Mouse (Mus musculus): ENCODE results near the gene Atp6ap2. TPM values are rescaled to one million over a fixed set of nuclear protein-coding genes. Genes with fewer than 3 reads are reported as not detected.
"Not testable (repeated sequence)": the region's sequence is repeated elsewhere in the genome, so short reads cannot be mapped to it uniquely, and the experiment has no call there.

The Atp6ap2 gene
- polyA plus RNA-seq, 1 experiment from 2014 or later: 172 TPM

- no peaks in the 10 kb centered on the region for H3K9me3 ChIP-seq
- H3K27ac ChIP-seq (replicated peaks): no peak overlapping the region
- 74% methylated on average over 2 of the region's 2 CpGs for WGBS
- H3K36me3 ChIP-seq: peaks cover 37% of the 10 kb centered on the region
- no peaks in the 10 kb centered on the region for H3K4me1 ChIP-seq (replicated peaks)
- H3K4me3 ChIP-seq: no peak overlapping the region
- H3K27me3 ChIP-seq: no peaks in the 10 kb centered on the region
- no peak overlapping the region for H3K4me2 ChIP-seq
- no peak overlapping the region for H3K9ac ChIP-seq
- no peak for ATAC-seq (ENCODE audit: low read depth)
These were observed 23.6 kb downstream of the Atp6ap2 start for GRCm38 (mm10) chrX:12611211-12611610.

GRCm38 (mm10) chrX:12612360-12612759 lies 24.8 kb downstream of the Atp6ap2 start:
- not testable (repeated sequence) for H3K27ac ChIP-seq (replicated peaks); H3K4me1 ChIP-seq (replicated peaks); ATAC-seq (ENCODE audit: low read depth); H3K4me2 ChIP-seq; H3K4me3 ChIP-seq; H3K27me3 ChIP-seq; H3K9me3 ChIP-seq; H3K9ac ChIP-seq
- WGBS: 86% methylated on average over 1 of the region's 1 CpGs
- H3K36me3 ChIP-seq: peaks cover 37% of the 10 kb centered on the region

GRCm38 (mm10) chrX:12625131-12625530 lies 37.5 kb downstream of the Atp6ap2 start:
- Histone ChIP-seq H3K36me3 (no peaks in the 10 kb centered on the region), H3K4me3 (no peak overlapping the region), H3K4me1 (replicated peaks) (no peaks in the 10 kb centered on the region), H3K27ac (replicated peaks) (no peak overlapping the region), H3K27me3 (no peaks in the 10 kb centered on the region), H3K9ac (no peak overlapping the region), H3K4me2 (no peak overlapping the region), H3K9me3 (no peaks in the 10 kb centered on the region)
- 74% methylated on average over 4 of the region's 4 CpGs for WGBS
- ATAC-seq (ENCODE audit: low read depth): no peak

GRCm38 (mm10) chrX:12644976-12645375 lies 57.4 kb downstream of the Atp6ap2 start:
- no peaks in the 10 kb centered on the region for H3K27me3 ChIP-seq
- H3K36me3 ChIP-seq: peaks cover 3% of the 10 kb centered on the region; the same call in 1 of the 2 replicates
- H3K4me2 ChIP-seq: no peak overlapping the region
- no peak overlapping the region for H3K9ac ChIP-seq
- no peaks in the 10 kb centered on the region for H3K9me3 ChIP-seq
- no peak overlapping the region for H3K27ac ChIP-seq (replicated peaks)
- ATAC-seq (ENCODE audit: low read depth): no peak
- 0 out of 2 replicates have a peak, but pooled peaks cover 5% of the 10 kb centered on the region for H3K4me1 ChIP-seq (replicated peaks)
- no peak overlapping the region for H3K4me3 ChIP-seq
- WGBS: 48% methylated on average over 2 of the region's 2 CpGs

- Histone ChIP-seq H3K27ac (replicated peaks) (no peak overlapping the region; the same call in 1 of the 2 replicates), H3K27me3 (no peaks in the 10 kb centered on the region), H3K4me3 (no peak overlapping the region), H3K4me1 (replicated peaks) (0 out of 2 replicates have a peak, but pooled peaks cover 5% of the 10 kb centered on the region), H3K4me2 (no peak overlapping the region), H3K36me3 (peaks cover 5% of the 10 kb centered on the region; the same call in 1 of the 2 replicates), H3K9ac (no peak overlapping the region), H3K9me3 (no peaks in the 10 kb centered on the region)
- peak; percentile 15; the same call in 1 of the 2 replicates for ATAC-seq (ENCODE audit: low read depth)
- 48% methylated on average over 12 of the region's 12 CpGs for WGBS
These were observed 58.1 kb downstream of the Atp6ap2 start for GRCm38 (mm10) chrX:12645531-12646304.

GRCm38 (mm10) chrX:12651906-12652305 lies 64.3 kb downstream of the Atp6ap2 start:
- H3K4me2 ChIP-seq: no peak overlapping the region
- H3K9me3 ChIP-seq: no peaks in the 10 kb centered on the region
- no peaks in the 10 kb centered on the region for H3K27me3 ChIP-seq
- H3K4me3 ChIP-seq: no peak overlapping the region
- peaks cover 32% of the 10 kb centered on the region for H3K36me3 ChIP-seq
- ATAC-seq (ENCODE audit: low read depth): no peak
- WGBS: 90% methylated on average over 16 of the region's 16 CpGs
- no peak overlapping the region for H3K27ac ChIP-seq (replicated peaks)
- no peak overlapping the region for H3K9ac ChIP-seq
- no peaks in the 10 kb centered on the region for H3K4me1 ChIP-seq (replicated peaks)

GRCm38 (mm10) chrX:12653879-12654278 lies 66.3 kb downstream of the Atp6ap2 start:
- no peak overlapping the region for H3K4me2 ChIP-seq
- no peaks in the 10 kb centered on the region for H3K27me3 ChIP-seq
- no peak overlapping the region for H3K4me3 ChIP-seq
- H3K9ac ChIP-seq: no peak overlapping the region
- H3K27ac ChIP-seq (replicated peaks): no peak overlapping the region
- peaks cover 40% of the 10 kb centered on the region for H3K36me3 ChIP-seq
- 63% methylated on average over 2 of the region's 2 CpGs for WGBS
- H3K4me1 ChIP-seq (replicated peaks): no peaks in the 10 kb centered on the region
- no peak for ATAC-seq (ENCODE audit: low read depth)
- H3K9me3 ChIP-seq: no peaks in the 10 kb centered on the region

Other genes starting within 250 kb of the Atp6ap2 start
- 27.5 and 28.4 TPM in 2 replicates for gene 1810030O07Rik, start 85.9 kb downstream of the Atp6ap2 start, polyA plus RNA-seq (2015; fragmentation: Nextera tagmentation; extraction: Ambion mirVana)
- 13.9 and 14.8 TPM in 2 replicates for gene Med14, start 174.3 kb downstream of the Atp6ap2 start, polyA plus RNA-seq (2015; fragmentation: Nextera tagmentation; extraction: Ambion mirVana)

Data from neural tube, embryonic 13.5 days (tissue).